Mouse (Mus musculus): Measurements from ENCODE around the gene Fbxo40. TPM values are rescaled to one million over a fixed set of nuclear protein-coding genes. Genes with fewer than 3 reads are reported as not detected.

Fbxo40 gene
- polyA plus RNA-seq, 1 experiment from 2014 or later = 0.04 TPM

DNA sequence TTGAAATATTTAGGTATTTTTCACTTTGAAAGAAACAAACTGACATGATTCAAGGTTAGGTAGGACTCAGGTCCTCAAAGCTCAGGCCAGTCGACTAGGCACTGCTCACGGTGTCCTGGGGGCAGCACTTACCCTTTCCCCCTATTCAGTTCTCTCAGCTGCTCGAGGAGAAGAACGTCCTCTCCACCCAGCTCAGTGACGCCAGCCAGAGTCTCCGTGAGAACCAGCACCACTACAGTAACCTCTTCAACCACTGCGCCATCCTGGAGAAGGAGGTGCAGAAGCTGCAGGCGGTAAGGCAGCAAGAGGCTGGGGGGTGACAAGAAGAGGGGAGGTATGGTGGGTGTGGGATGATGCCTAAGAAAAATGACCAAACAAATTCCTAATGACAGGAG, 62.2 kb downstream of the Fbxo40 start:
- no peaks in the 10 kb centered on the region for H3K4me1 ChIP-seq
- peaks cover 77% of the 10 kb centered on the region for H3K36me3 ChIP-seq

DNA sequence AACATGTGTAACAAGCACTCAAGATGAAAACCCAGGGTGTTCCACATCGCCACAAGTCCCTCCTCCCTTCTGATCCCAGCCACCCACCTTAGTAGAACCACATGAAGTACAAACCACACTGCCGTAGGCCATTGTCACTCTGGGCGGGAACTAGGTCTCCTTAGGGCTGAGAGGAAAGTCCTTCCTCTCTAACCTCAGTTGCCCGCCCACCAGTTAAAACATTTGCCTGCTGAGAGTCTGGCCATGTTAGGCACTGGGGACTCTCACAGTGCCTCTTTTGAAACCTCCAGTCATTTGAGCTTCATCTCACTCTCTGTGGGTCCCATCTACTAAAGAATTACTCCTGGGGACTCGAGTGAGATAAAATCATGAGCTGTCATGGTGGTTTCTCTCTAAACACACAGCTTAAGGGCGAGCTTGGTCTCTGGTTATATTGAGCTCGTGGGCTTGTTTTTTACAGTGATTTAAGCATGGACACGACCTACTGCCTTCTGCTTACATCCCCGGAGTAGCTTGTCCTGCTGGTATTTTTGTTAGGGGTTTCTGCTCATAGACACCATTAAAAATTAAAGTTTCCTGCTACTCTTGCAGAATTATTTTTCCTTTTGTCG, 62.7 kb downstream of the Fbxo40 start:
- H3K27ac ChIP-seq = no peak overlapping the region
- H3K4me1 ChIP-seq = no peaks in the 10 kb centered on the region
- H3K4me2 ChIP-seq = no peak overlapping the region
- H3K36me3 ChIP-seq = peaks cover 72% of the 10 kb centered on the region
- 62% methylated on average over 10 of the region's 10 CpGs for WGBS (ENCODE audit: insufficient replicate concordance)
- no peak for ATAC-seq
- no peaks in the 10 kb centered on the region for H3K27me3 ChIP-seq (replicated peaks)
- no peaks in the 10 kb centered on the region for H3K9me3 ChIP-seq (replicated peaks)
- no peak overlapping the region for H3K4me3 ChIP-seq
- H3K9ac ChIP-seq = no peak overlapping the region

More for the DNA sequence above, 62.2 kb downstream of the Fbxo40 start:
- Histone ChIP-seq H3K4me3 (no peak overlapping the region), H3K9me3 (replicated peaks) (no peaks in the 10 kb centered on the region), H3K9ac (no peak overlapping the region), H3K27me3 (replicated peaks) (no peaks in the 10 kb centered on the region), H3K4me2 (no peak overlapping the region), H3K27ac (no peak overlapping the region)
- WGBS (ENCODE audit: insufficient replicate concordance) = 87% methylated on average over 8 of the region's 8 CpGs
- ATAC-seq = no peak

DNA sequence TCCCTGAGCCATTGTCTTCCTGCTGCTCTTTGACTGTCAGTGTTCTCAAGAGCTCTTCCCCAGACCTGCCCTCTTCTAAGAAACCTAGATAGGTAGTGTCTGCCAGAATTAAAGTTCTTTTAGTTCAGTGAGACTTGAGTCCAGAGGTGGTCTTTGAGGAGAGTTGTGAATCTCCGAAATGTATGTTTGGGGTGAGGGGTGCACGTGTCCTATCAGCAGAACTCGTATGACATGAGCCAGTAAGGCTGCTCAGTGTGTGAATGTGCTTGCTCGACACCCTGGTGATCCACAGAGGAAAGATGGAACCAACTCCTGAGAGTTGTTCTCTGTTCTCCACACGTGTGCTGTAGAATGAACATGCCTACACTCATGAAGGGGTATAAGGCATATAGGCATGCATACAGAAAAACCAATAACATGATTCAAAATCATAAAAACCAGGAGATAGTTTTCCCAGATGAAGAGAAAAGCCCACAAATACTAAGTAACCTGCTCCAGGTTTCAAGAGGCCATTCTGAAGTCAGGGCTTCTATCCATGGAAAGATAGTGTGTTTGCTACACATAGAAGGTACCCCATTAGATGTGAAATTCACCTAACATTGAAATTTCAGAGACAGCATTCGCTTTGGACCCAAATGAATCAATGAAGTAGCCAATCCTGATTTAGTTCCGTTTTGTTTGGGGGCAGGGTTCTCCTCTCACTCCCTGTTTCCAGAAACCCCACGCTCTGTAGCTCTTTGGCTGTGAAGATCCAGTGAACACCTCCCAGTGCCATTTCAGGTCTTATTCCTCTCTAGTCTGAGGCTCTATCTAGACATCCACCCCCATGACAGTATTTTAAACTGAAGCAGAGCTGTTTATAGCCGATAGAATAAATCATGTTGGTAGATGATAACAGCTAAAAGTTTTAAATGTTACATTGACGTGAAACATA, 63.5 kb downstream of the Fbxo40 start:
- 77% methylated on average over 10 of the region's 10 CpGs for WGBS (ENCODE audit: insufficient replicate concordance)
- H3K36me3 ChIP-seq = peaks cover 64% of the 10 kb centered on the region

DNA sequence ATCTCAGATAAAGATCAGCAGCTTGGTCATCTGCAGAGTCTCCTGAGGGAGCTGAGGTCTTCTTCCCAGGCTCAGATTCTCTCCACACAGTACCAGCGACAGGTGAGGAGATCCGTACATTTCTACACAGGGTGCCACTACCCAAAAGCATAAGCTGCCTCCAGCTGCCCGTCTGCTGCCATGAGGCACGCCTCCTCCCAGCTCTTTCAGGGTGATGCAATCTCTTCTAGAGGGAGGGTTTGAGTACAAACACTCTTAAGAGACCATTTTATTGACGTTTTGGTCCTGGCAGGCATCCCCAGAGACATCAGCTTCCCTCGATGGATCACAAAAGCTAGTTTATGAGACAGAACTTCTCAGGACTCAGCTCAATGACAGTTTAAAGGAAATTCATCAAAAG, 64.5 kb downstream of the Fbxo40 start:
- H3K9me3 ChIP-seq (replicated peaks) = no peaks in the 10 kb centered on the region
- no peaks in the 10 kb centered on the region for H3K27me3 ChIP-seq (replicated peaks)
- H3K4me2 ChIP-seq = no peak overlapping the region
- no peak overlapping the region for H3K9ac ChIP-seq
- H3K27ac ChIP-seq = 0 out of 2 replicates have a peak overlapping the region, but pooled peaks have one; percentile 24
- peaks cover 64% of the 10 kb centered on the region for H3K36me3 ChIP-seq
- no peak for ATAC-seq
- H3K4me3 ChIP-seq = no peak overlapping the region
- H3K4me1 ChIP-seq = no peaks in the 10 kb centered on the region
- 79% methylated on average over 6 of the region's 6 CpGs for WGBS (ENCODE audit: insufficient replicate concordance)

More for the DNA sequence above, 63.5 kb downstream of the Fbxo40 start:
- Histone ChIP-seq H3K4me1 (no peaks in the 10 kb centered on the region), H3K27ac (no peak overlapping the region), H3K9ac (no peak overlapping the region), H3K27me3 (replicated peaks) (no peaks in the 10 kb centered on the region), H3K4me2 (no peak overlapping the region), H3K4me3 (no peak overlapping the region), H3K9me3 (replicated peaks) (no peaks in the 10 kb centered on the region)
- ATAC-seq = no peak

DNA sequence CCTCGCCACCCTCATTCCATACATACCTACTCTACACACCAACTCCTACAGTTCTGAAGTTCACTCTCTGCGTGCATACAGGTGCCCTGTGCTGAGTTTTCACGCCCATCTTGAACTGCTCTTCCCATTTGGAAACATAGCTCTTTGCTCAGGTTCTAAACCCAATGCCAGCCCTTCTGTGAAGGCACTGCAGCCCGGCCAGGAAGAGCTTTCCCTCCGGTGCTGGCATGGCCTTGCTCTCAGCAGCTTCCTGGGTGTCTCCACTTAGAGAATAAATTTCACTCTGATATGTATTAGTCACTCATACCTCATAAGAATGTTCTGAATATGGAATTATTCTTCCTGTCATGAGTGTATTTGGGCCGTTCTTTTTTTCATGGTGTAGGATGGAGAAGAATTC, 64.9 kb downstream of the Fbxo40 start:
- WGBS (ENCODE audit: insufficient replicate concordance) = 75% methylated on average over 6 of the region's 6 CpGs
- Histone ChIP-seq H3K27ac (no peak overlapping the region), H3K4me2 (no peak overlapping the region), H3K9me3 (replicated peaks) (no peaks in the 10 kb centered on the region), H3K27me3 (replicated peaks) (no peaks in the 10 kb centered on the region), H3K4me3 (no peak overlapping the region), H3K36me3 (peaks cover 59% of the 10 kb centered on the region), H3K4me1 (no peaks in the 10 kb centered on the region), H3K9ac (no peak overlapping the region)
- ATAC-seq = no peak

DNA sequence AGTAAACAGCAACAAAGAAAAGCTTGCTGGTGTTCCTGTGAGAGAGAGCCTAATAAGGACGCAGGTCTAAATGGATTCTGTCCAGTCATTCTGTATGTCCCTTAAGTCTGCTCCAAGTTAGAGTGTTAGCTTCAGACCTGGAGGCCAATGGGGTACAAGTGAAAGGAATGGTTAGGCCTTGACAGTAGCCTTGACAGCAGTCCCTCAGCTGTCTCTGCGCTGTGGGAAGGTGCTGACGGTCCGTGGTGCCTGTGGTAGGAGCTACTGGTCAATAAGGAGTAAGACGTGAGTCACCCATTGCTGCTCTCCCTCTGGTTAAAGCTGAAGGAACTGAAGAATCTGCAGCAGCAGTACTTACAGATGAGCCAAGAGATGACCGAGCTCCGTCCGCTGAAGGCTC, 66.0 kb downstream of the Fbxo40 start:
- no peaks in the 10 kb centered on the region for H3K27me3 ChIP-seq (replicated peaks)
- no peak overlapping the region for H3K4me3 ChIP-seq
- no peak overlapping the region for H3K4me2 ChIP-seq
- H3K9me3 ChIP-seq (replicated peaks) = no peaks in the 10 kb centered on the region
- ATAC-seq = no peak
- H3K4me1 ChIP-seq = no peaks in the 10 kb centered on the region
- no peak overlapping the region for H3K27ac ChIP-seq
- H3K9ac ChIP-seq = no peak overlapping the region
- WGBS (ENCODE audit: insufficient replicate concordance) = 90% methylated on average over 8 of the region's 8 CpGs
- H3K36me3 ChIP-seq = peaks cover 57% of the 10 kb centered on the region

DNA sequence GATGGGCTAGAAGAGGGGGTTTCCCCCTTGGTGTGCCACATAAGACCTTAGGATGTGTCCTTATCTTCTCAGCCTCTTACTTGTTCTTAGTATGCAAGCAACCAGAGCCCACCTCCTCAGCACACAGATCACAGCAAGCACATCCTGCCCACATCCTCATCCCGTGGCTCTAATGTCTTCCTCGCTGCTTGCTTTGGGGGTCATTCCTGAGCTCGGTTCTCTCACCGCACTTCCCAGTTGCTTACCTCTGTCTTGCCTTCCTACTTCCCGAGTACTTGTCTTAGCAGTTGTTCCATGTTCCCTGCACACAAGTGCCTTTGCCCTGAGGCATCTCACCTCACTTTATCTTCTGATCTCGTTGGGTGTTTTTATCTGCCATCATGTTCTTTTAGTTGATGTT, 68.3 kb downstream of the Fbxo40 start:
- Histone ChIP-seq H3K4me1 (no peaks in the 10 kb centered on the region), H3K9me3 (replicated peaks) (no peaks in the 10 kb centered on the region), H3K27ac (no peak overlapping the region), H3K36me3 (peaks cover 57% of the 10 kb centered on the region), H3K27me3 (replicated peaks) (no peaks in the 10 kb centered on the region), H3K9ac (no peak overlapping the region), H3K4me2 (no peak overlapping the region), H3K4me3 (no peak overlapping the region)
- 71% methylated on average over 6 of the region's 6 CpGs for WGBS (ENCODE audit: insufficient replicate concordance)
- ATAC-seq = no peak

DNA sequence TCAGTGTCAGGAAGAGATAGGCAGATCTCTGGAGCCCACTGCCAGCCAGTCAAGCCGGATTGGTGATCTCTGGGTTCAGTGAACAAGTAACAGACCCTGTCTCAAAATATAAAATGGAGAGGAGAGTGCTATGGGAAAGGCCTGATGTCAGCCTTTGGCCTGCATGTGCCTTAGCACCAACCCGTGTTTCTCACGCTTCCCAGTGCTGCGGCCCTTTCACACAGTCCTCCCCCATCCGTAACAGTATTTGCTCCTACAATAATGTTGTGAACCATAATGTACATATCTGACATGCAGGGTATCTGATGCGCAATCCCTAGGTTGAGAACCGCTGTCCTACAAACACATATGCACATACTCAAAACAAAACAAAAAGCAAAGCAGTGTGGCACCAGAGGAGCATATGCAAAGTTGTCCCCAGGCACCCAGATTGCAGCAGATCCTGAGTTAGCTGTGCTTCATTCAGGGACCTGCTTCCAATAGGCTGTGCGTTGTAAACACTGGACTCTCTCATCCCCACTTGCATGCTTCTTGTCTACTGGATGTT, 69.1 kb downstream of the Fbxo40 start:
- H3K4me2 ChIP-seq = no peak overlapping the region
- no peak overlapping the region for H3K4me3 ChIP-seq
- H3K36me3 ChIP-seq = peaks cover 58% of the 10 kb centered on the region
- no peaks in the 10 kb centered on the region for H3K9me3 ChIP-seq (replicated peaks)
- 80% methylated on average over 8 of the region's 8 CpGs for WGBS (ENCODE audit: insufficient replicate concordance)
- no peak overlapping the region for H3K9ac ChIP-seq
- ATAC-seq = no peak
- no peaks in the 10 kb centered on the region for H3K27me3 ChIP-seq (replicated peaks)
- H3K27ac ChIP-seq = no peak overlapping the region
- no peaks in the 10 kb centered on the region for H3K4me1 ChIP-seq

DNA sequence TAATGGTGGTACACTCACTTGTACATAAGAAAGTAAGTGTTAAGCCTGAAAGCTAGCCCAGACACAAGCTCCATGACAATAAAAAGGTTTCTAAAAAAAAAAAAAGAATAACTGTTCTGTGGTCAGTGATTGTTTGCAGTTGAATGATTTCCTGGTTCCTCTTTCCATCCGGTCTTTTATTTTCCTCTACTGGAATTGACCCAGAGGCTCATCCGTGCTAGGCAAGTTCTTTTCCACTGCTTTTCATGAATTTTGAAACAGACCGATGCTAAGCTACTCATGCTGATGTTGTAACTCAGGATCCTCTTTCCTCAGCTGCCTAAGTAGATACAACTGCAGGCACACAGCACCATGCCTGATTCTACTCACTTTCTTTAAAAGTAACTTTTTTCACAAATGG, 69.9 kb downstream of the Fbxo40 start:
- Histone ChIP-seq H3K36me3 (peaks cover 58% of the 10 kb centered on the region), H3K9me3 (replicated peaks) (no peaks in the 10 kb centered on the region), H3K4me3 (no peak overlapping the region), H3K27ac (no peak overlapping the region), H3K4me2 (no peak overlapping the region), H3K27me3 (replicated peaks) (no peaks in the 10 kb centered on the region), H3K4me1 (no peaks in the 10 kb centered on the region), H3K9ac (no peak overlapping the region)
- WGBS (ENCODE audit: insufficient replicate concordance) = 78% methylated on average over 3 of the region's 3 CpGs
- no peak for ATAC-seq

DNA sequence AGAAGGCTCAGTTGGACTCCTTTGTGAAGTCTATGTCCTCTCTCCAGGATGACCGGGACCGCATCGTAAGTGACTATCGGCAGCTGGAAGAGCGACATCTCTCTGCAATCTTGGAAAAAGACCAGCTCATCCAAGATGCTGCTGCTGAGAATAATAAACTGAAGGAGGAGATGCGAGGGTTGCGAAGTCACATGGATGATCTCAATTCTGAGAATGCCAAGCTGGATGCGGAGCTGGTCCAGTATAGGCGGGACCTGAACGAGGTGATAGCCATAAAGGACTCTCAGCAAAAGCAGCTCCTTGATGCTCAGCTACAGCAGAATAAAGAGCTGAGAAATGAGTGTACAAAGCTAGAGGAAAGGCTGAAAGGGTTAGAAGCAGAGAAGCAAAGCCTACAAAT, 71.8 kb downstream of the Fbxo40 start:
- Histone ChIP-seq H3K4me2 (no peak overlapping the region), H3K27me3 (replicated peaks) (no peaks in the 10 kb centered on the region), H3K27ac (no peak overlapping the region), H3K4me3 (no peak overlapping the region), H3K9ac (no peak overlapping the region), H3K36me3 (peaks cover 70% of the 10 kb centered on the region), H3K4me1 (no peaks in the 10 kb centered on the region), H3K9me3 (replicated peaks) (no peaks in the 10 kb centered on the region)
- 92% methylated on average over 10 of the region's 10 CpGs for WGBS (ENCODE audit: insufficient replicate concordance)
- ATAC-seq = no peak

DNA sequence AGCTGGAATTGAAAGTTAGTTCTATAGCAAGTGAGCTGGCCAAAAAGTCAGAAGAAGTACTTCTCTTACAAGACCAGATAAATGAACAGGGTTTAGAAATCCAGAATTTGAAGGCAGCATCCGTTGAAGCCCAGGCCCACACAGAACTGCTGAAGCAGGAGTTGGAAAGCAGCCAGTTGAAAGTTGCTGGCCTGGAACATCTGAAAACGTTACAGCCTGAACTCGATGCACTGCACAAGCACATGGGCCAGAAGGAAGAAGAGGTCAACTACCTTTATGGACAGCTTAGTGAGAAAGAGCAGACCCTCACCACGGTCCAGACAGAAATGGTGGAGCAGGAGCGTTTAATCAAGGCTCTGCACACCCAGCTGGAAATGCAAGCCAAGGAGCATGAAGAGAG, 76.1 kb downstream of the Fbxo40 start:
- Histone ChIP-seq H3K36me3 (peaks cover 88% of the 10 kb centered on the region), H3K4me2 (no peak overlapping the region), H3K9me3 (replicated peaks) (no peaks in the 10 kb centered on the region), H3K9ac (no peak overlapping the region), H3K27me3 (replicated peaks) (no peaks in the 10 kb centered on the region), H3K4me3 (no peak overlapping the region), H3K27ac (no peak overlapping the region), H3K4me1 (no peaks in the 10 kb centered on the region)
- WGBS (ENCODE audit: insufficient replicate concordance) = 79% methylated on average over 5 of the region's 5 CpGs
- ATAC-seq = no peak

All from liver, embryonic 12.5 days (tissue).